Mouse (Mus musculus) liver, embryonic 16.5 days (tissue): ENCODE data around the gene Ckmt2. TPM values are rescaled to one million over a fixed set of nuclear protein-coding genes. Genes with fewer than 3 reads are reported as not detected.

Source experiments
- ATAC-seq: fragments of 200-750 bp; cut with Nextera tagmentation; 2 replicates; pipeline ENCODE4 v1.8.0; 2017; ENCODE audit warnings: low read depth, mild to moderate bottlenecking, moderate number of reproducible peaks, moderate library complexity
- H3K27ac ChIP-seq: fragments of 300-500 bp; sonication (generic); 2 replicates; pipeline ENCODE4 v1.5.1; 2014; ENCODE audit warnings: mild to moderate bottlenecking, low read length
- H3K27me3 ChIP-seq: fragments of 300-500 bp; sonication (generic); 2 replicates; pipeline ENCODE4 v1.6.1; 2014; ENCODE audit warnings: low read depth, low read length, mixed read lengths; ENCODE audit not compliant: control insufficient read depth, insufficient read depth
- H3K36me3 ChIP-seq: fragments of 300-500 bp; sonication (generic); 2 replicates; pipeline ENCODE4 v1.6.1; 2014; ENCODE audit warnings: mild to moderate bottlenecking; ENCODE audit not compliant: control insufficient read depth, insufficient read depth
- H3K4me1 ChIP-seq: fragments of 300-500 bp; sonication (generic); 2 replicates; pipeline ENCODE4 v1.6.1; 2014; ENCODE audit warnings: low read depth, low read length, mixed read lengths; ENCODE audit not compliant: control insufficient read depth
- H3K4me2 ChIP-seq: fragments of 300-500 bp; sonication (generic); 2 replicates; pipeline ENCODE4 v1.6.1; 2014; ENCODE audit warnings: low read depth, low read length, mixed read lengths
- H3K4me3 ChIP-seq: fragments of 300-500 bp; sonication (generic); 2 replicates; pipeline ENCODE4 v1.5.1; 2014; ENCODE audit warnings: low read depth, mild to moderate bottlenecking, low read length
- H3K9ac ChIP-seq: fragments of 300-500 bp; sonication (generic); 2 replicates; pipeline ENCODE4 v1.6.1; 2014; ENCODE audit warnings: low read depth, low read length
- H3K9me3 ChIP-seq: fragments of 300-500 bp; sonication (generic); replicated peaks from 2 replicates; pipeline ENCODE4 v1.6.1; 2016; ENCODE audit warnings: low read length; ENCODE audit not compliant: control insufficient read depth
- WGBS: fragments of 180-500 bp; shearing (Covaris S2); extraction: QIAGEN DNeasy Blood & Tissue Kit; methylation state at CpG from one replicate; pipeline ENCODE4 v1.1.7; 2014; ENCODE audit not compliant: insufficient replicate concordance; 5-methylcytosine and 5-hydroxymethylcytosine counted together
- polyA plus RNA-seq: library from polyadenylated mRNA; unstranded; fragments of >200 nt; fragmentation: Nextera tagmentation; extraction: Ambion mirVana; gene quantifications from 2 replicates; pipeline ENCODE4 v1.2.1, GENCODE M21; 2015

Ckmt2 gene
- polyA plus RNA-seq, 1 experiment from 2014 or later: 3.8 TPM

GRCm38 (mm10) chr13:91877996-91878395 lies 1.3 kb upstream of the Ckmt2 start:
- Histone ChIP-seq H3K27ac (no peak overlapping the region), H3K9me3 (no peaks in the 10 kb centered on the region), H3K36me3 (no peaks in the 10 kb centered on the region), H3K9ac (no peak overlapping the region), H3K4me1 (no peaks in the 10 kb centered on the region), H3K4me2 (no peak overlapping the region), H3K4me3 (no peak overlapping the region), H3K27me3 (no peaks in the 10 kb centered on the region)
- WGBS: 57% methylated on average over 3 of the region's 3 CpGs
- no peak for ATAC-seq

GRCm38 (mm10) chr13:91877350-91877749 lies 665 bp upstream of the Ckmt2 start:
- H3K9ac ChIP-seq: no peak overlapping the region
- no peak for ATAC-seq
- H3K36me3 ChIP-seq: no peaks in the 10 kb centered on the region
- no peak overlapping the region for H3K27ac ChIP-seq
- WGBS: 59% methylated on average over 10 of the region's 10 CpGs
- no peaks in the 10 kb centered on the region for H3K4me1 ChIP-seq
- no peaks in the 10 kb centered on the region for H3K9me3 ChIP-seq
- no peak overlapping the region for H3K4me2 ChIP-seq
- H3K27me3 ChIP-seq: no peaks in the 10 kb centered on the region
- no peak overlapping the region for H3K4me3 ChIP-seq

DNA sequence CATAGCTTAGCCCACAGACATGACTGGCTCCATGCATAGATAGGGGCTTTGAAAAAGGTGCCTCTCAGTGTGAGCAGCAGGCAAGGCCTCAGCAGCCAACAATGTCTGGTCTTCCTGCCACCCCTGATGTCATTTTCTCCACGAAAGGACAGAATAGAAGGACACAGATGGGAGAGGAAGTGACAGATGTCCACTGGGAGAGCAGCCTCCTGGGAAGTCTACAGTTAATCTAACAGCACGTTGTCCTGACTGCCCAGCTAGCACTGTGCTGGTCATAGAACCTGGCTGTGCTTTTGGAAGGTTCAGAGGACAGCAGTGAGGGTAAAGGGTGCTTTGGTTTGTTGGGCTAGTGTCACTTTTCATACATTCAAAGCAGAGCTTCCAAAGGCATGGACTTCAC lies 1.1 kb downstream of the Ckmt2 start:
- H3K4me2 ChIP-seq: no peak overlapping the region
- H3K27ac ChIP-seq: no peak overlapping the region
- H3K36me3 ChIP-seq: no peaks in the 10 kb centered on the region
- H3K27me3 ChIP-seq: no peaks in the 10 kb centered on the region
- H3K9me3 ChIP-seq: no peaks in the 10 kb centered on the region
- 21% methylated on average over 2 of the region's 2 CpGs for WGBS
- ATAC-seq: no peak
- H3K4me3 ChIP-seq: no peak overlapping the region
- no peak overlapping the region for H3K9ac ChIP-seq
- no peaks in the 10 kb centered on the region for H3K4me1 ChIP-seq

DNA sequence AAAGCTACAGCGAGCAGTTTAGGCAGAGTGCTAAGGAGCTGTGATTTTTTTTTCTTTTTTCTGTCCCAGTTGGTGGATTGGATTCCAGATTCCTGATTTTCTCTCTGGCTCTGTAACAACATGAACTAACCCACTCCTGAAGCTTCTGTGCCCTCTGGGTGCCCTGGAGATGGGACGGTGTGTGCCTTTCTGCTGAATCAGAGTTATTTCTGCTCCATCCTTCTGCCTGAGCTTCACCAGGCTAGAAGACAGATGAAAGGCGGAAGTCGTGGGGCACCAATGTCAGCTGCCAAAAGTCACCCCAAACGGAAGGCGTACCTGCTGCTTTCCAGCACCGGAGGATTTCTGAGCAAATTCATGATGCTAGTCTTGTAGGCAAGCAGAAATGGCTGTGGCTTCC lies 2.1 kb downstream of the Ckmt2 start:
- Histone ChIP-seq H3K9ac (no peak overlapping the region), H3K36me3 (no peaks in the 10 kb centered on the region), H3K4me3 (no peak overlapping the region), H3K4me2 (no peak overlapping the region), H3K9me3 (no peaks in the 10 kb centered on the region), H3K27ac (no peak overlapping the region), H3K27me3 (no peaks in the 10 kb centered on the region), H3K4me1 (no peaks in the 10 kb centered on the region)
- no peak for ATAC-seq
- 66% methylated on average over 7 of the region's 7 CpGs for WGBS

GRCm38 (mm10) chr13:91873734-91874329 lies 2.9 kb downstream of the Ckmt2 start:
- no peak overlapping the region for H3K9ac ChIP-seq
- H3K4me1 ChIP-seq: no peaks in the 10 kb centered on the region
- no peak for ATAC-seq
- no peaks in the 10 kb centered on the region for H3K27me3 ChIP-seq
- H3K27ac ChIP-seq: no peak overlapping the region
- no peak overlapping the region for H3K4me2 ChIP-seq
- no peaks in the 10 kb centered on the region for H3K36me3 ChIP-seq
- H3K9me3 ChIP-seq: no peaks in the 10 kb centered on the region
- 53% methylated on average over 7 of the region's 7 CpGs for WGBS
- no peak overlapping the region for H3K4me3 ChIP-seq

DNA sequence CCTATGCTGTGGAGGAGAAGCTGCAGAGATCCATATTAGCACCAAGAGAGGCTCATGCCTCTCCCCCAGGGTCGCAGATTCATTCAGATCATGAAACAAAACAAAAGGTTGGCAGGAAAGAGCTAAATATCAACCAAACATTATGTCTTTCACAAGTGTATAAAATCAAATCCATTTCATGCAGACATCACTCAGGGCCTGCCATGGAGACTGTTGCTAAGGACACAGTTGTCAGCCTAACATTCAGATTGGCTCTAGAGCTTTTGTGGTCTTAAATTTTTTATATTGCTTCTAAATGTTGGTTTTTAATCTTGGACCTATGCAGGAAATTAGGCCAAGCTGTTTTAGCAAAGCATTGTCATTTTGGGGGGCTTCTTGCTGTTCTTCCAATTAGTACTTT lies 8.1 kb downstream of the Ckmt2 start:
- ATAC-seq: no peak
- 56% methylated on average over 1 of the region's 1 CpGs for WGBS
- H3K4me1 ChIP-seq: no peaks in the 10 kb centered on the region
- H3K36me3 ChIP-seq: no peaks in the 10 kb centered on the region
- no peaks in the 10 kb centered on the region for H3K9me3 ChIP-seq
- no peak overlapping the region for H3K4me2 ChIP-seq
- H3K27me3 ChIP-seq: no peaks in the 10 kb centered on the region
- no peak overlapping the region for H3K27ac ChIP-seq
- no peak overlapping the region for H3K9ac ChIP-seq
- no peak overlapping the region for H3K4me3 ChIP-seq

DNA sequence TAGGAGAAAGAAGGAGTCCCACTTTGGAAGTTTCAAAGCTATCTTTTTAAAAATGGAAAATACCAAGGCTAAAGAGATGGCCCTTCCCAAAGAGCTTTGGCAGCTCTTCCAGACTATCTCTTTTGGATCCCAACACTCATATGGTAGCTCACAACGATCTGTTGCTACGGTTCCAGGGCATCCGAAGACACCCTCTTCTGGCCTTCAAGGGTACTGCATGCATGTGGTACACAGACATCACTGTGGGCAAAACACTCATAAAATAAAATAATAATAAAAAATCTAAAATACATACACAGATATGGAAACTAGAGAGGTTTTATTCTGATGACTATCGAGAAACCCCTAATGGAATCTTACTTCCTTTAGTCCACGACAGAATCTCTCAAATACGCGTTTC lies 17.9 kb downstream of the Ckmt2 start:
- Histone ChIP-seq H3K27ac (no peak overlapping the region), H3K27me3 (no peaks in the 10 kb centered on the region), H3K4me3 (no peak overlapping the region), H3K4me1 (no peaks in the 10 kb centered on the region), H3K36me3 (no peaks in the 10 kb centered on the region), H3K9me3 (no peaks in the 10 kb centered on the region), H3K9ac (no peak overlapping the region), H3K4me2 (no peak overlapping the region)
- 64% methylated on average over 7 of the region's 7 CpGs for WGBS
- no peak for ATAC-seq

DNA sequence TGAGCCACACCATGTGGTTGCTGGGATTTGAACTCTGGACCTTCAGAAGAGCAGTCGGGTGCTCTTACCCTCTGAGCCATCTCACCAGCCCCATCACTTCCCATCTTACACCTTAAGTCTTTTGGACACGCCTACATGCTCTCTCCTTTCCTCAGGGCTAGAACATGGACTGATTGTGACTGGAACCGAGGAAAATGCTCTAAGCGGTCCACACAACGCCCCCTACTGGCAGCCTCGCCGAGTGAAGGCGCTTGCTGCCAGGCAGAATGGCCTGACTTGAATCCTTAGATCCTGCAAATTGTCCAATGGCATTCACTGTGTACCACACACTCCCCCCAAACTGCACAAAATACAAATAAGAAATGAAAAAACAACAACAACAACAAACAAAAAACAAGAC lies 19.3 kb downstream of the Ckmt2 start:
- Histone ChIP-seq H3K36me3 (no peaks in the 10 kb centered on the region), H3K27me3 (no peaks in the 10 kb centered on the region), H3K9me3 (no peaks in the 10 kb centered on the region), H3K4me3 (no peak overlapping the region), H3K27ac (no peak overlapping the region), H3K9ac (no peak overlapping the region), H3K4me1 (no peaks in the 10 kb centered on the region), H3K4me2 (no peak overlapping the region)
- ATAC-seq: no peak
- WGBS: 58% methylated on average over 8 of the region's 8 CpGs

- no peak for ATAC-seq
- Histone ChIP-seq H3K4me2 (no peak overlapping the region), H3K27ac (no peak overlapping the region), H3K4me3 (no peak overlapping the region), H3K36me3 (no peaks in the 10 kb centered on the region), H3K9me3 (no peaks in the 10 kb centered on the region), H3K27me3 (no peaks in the 10 kb centered on the region), H3K4me1 (no peaks in the 10 kb centered on the region), H3K9ac (no peak overlapping the region)
- 47% methylated on average over 3 of the region's 3 CpGs for WGBS
These were observed 22.3 kb downstream of the Ckmt2 start for GRCm38 (mm10) chr13:91854412-91854811.
